Mouse (Mus musculus) lung, embryonic 15.5 days (tissue): ENCODE measurements around the gene Taok3. TPM values are rescaled to one million over a fixed set of nuclear protein-coding genes. Genes with fewer than 3 reads are reported as not detected.
A peak's percentile ranks its signal among the peaks of the same experiment; 100 is the strongest.

ENCODE experiments used
- ATAC-seq: fragments of 200-750 bp; cut with Nextera tagmentation; 2 replicates; pipeline ENCODE4 v1.8.0; 2017; ENCODE audit warnings: moderate number of reproducible peaks, borderline replicate concordance; ENCODE audit not compliant: low FRiP score, low TSS enrichment; ENCODE audit errors: extremely low read depth
- H3K27ac ChIP-seq: fragments of 300-500 bp; sonication (generic); 2 replicates; pipeline ENCODE4 v1.5.1; 2015; ENCODE audit warnings: moderate library complexity, mild to moderate bottlenecking, inconsistent platforms
- H3K27me3 ChIP-seq: fragments of 300-500 bp; sonication (generic); 2 replicates; pipeline ENCODE4 v1.6.1; 2015; ENCODE audit warnings: inconsistent platforms
- H3K36me3 ChIP-seq: fragments of 300-500 bp; sonication (generic); 2 replicates; pipeline ENCODE4 v1.6.1; 2015; ENCODE audit warnings: inconsistent platforms
- H3K4me1 ChIP-seq: fragments of 300-500 bp; sonication (generic); 2 replicates; pipeline ENCODE4 v1.6.1; 2015; ENCODE audit warnings: inconsistent platforms
- H3K4me2 ChIP-seq: fragments of 300-500 bp; sonication (generic); 2 replicates; pipeline ENCODE4 v1.6.1; 2015; ENCODE audit warnings: inconsistent platforms, mild to moderate bottlenecking, moderate library complexity
- H3K4me3 ChIP-seq: fragments of 300-500 bp; sonication (generic); 2 replicates; pipeline ENCODE4 v1.5.1; 2015; ENCODE audit warnings: mild to moderate bottlenecking, inconsistent platforms
- H3K9ac ChIP-seq: fragments of 300-500 bp; sonication (generic); 2 replicates; pipeline ENCODE4 v1.6.1; 2015; ENCODE audit warnings: inconsistent platforms
- H3K9me3 ChIP-seq: fragments of 300-500 bp; sonication (generic); 2 replicates; pipeline ENCODE4 v1.6.1; 2016; ENCODE audit warnings: inconsistent platforms
- WGBS: fragments of 180-500 bp; shearing (Covaris S2); methylation state at CpG from one replicate; pipeline ENCODE4 v1.1.7; 2015; 5-methylcytosine and 5-hydroxymethylcytosine counted together
- polyA plus RNA-seq: library from polyadenylated mRNA; unstranded; fragments of >200 nt; fragmentation: Nextera tagmentation; extraction: Ambion mirVana; gene quantifications from 2 replicates; pipeline ENCODE4 v1.2.1, GENCODE M21; 2015

The Taok3 gene
- polyA plus RNA-seq, 1 experiment from 2014 or later = 27.3 TPM

- Histone ChIP-seq H3K4me1 (no peaks in the 10 kb centered on the region), H3K36me3 (peaks cover 84% of the 10 kb centered on the region), H3K4me3 (no peak overlapping the region), H3K27ac (no peak overlapping the region), H3K4me2 (no peak overlapping the region), H3K9me3 (no peaks in the 10 kb centered on the region), H3K27me3 (no peaks in the 10 kb centered on the region), H3K9ac (no peak overlapping the region)
- no peak for ATAC-seq
- 91% methylated on average over 13 of the region's 13 CpGs for WGBS
Observed at GRCm38 (mm10) chr5:117108731-117109130, 11.2 kb upstream of the Taok3 start.

GRCm38 (mm10) chr5:117109522-117109921 lies 10.4 kb upstream of the Taok3 start:
- WGBS = 83% methylated on average over 8 of the region's 8 CpGs
- H3K4me2 ChIP-seq = no peak overlapping the region
- no peak overlapping the region for H3K9ac ChIP-seq
- H3K9me3 ChIP-seq = no peaks in the 10 kb centered on the region
- H3K4me1 ChIP-seq = peaks cover 6% of the 10 kb centered on the region
- H3K27ac ChIP-seq = no peak overlapping the region
- peaks cover 79% of the 10 kb centered on the region for H3K36me3 ChIP-seq
- no peak for ATAC-seq
- no peak overlapping the region for H3K4me3 ChIP-seq
- H3K27me3 ChIP-seq = no peaks in the 10 kb centered on the region

GRCm38 (mm10) chr5:117111064-117111773 lies 8.7 kb upstream of the Taok3 start:
- H3K9ac ChIP-seq = no peak overlapping the region
- H3K36me3 ChIP-seq = peaks cover 62% of the 10 kb centered on the region
- H3K4me3 ChIP-seq = no peak overlapping the region
- ATAC-seq = no peak
- 90% methylated on average over 16 of the region's 16 CpGs for WGBS
- H3K27me3 ChIP-seq = no peaks in the 10 kb centered on the region
- H3K4me1 ChIP-seq = peaks cover 7% of the 10 kb centered on the region
- no peak overlapping the region for H3K27ac ChIP-seq
- no peak overlapping the region for H3K4me2 ChIP-seq
- no peaks in the 10 kb centered on the region for H3K9me3 ChIP-seq

GRCm38 (mm10) chr5:117111774-117112112 lies 8.2 kb upstream of the Taok3 start:
- Histone ChIP-seq H3K36me3 (peaks cover 57% of the 10 kb centered on the region), H3K4me1 (peaks cover 9% of the 10 kb centered on the region), H3K4me2 (no peak overlapping the region), H3K27ac (no peak overlapping the region), H3K4me3 (no peak overlapping the region), H3K9me3 (no peaks in the 10 kb centered on the region), H3K27me3 (no peaks in the 10 kb centered on the region), H3K9ac (no peak overlapping the region)
- ATAC-seq = no peak
- WGBS = 95% methylated on average over 7 of the region's 7 CpGs

GRCm38 (mm10) chr5:117113330-117113729 lies 6.6 kb upstream of the Taok3 start:
- Histone ChIP-seq H3K9me3 (no peaks in the 10 kb centered on the region), H3K4me2 (no peak overlapping the region), H3K27ac (no peak overlapping the region), H3K4me3 (no peak overlapping the region), H3K27me3 (no peaks in the 10 kb centered on the region), H3K9ac (no peak overlapping the region), H3K36me3 (peaks cover 47% of the 10 kb centered on the region), H3K4me1 (peaks cover 9% of the 10 kb centered on the region)
- 88% methylated on average over 7 of the region's 7 CpGs for WGBS
- ATAC-seq = no peak

GRCm38 (mm10) chr5:117114581-117115192 lies 5.2 kb upstream of the Taok3 start:
- 4% methylated on average over 16 of the region's 16 CpGs for WGBS
- H3K9ac ChIP-seq = peak overlapping the region; percentile 84
- no peaks in the 10 kb centered on the region for H3K27me3 ChIP-seq
- no peaks in the 10 kb centered on the region for H3K9me3 ChIP-seq
- peaks cover 34% of the 10 kb centered on the region for H3K36me3 ChIP-seq
- H3K27ac ChIP-seq = peak overlapping the region; percentile 80; the same call in 1 of the 2 replicates
- H3K4me1 ChIP-seq = peaks cover 14% of the 10 kb centered on the region
- H3K4me3 ChIP-seq = peak overlapping the region; percentile 99
- ATAC-seq = no peak
- peak overlapping the region; percentile 88 for H3K4me2 ChIP-seq

- WGBS = under 1% methylated on average over 43 of the region's 43 CpGs
- Histone ChIP-seq H3K4me2 (peak overlapping the region; percentile 88), H3K4me1 (peaks cover 14% of the 10 kb centered on the region), H3K27me3 (no peaks in the 10 kb centered on the region), H3K36me3 (peaks cover 31% of the 10 kb centered on the region), H3K9ac (peak overlapping the region; percentile 84), H3K27ac (peak overlapping the region; percentile 80), H3K9me3 (no peaks in the 10 kb centered on the region), H3K4me3 (peak overlapping the region; percentile 99)
- peak; percentile 13; the same call in 1 of the 2 replicates for ATAC-seq
Observed at GRCm38 (mm10) chr5:117115193-117115767, 4.6 kb upstream of the Taok3 start.

- peak; percentile 84 for ATAC-seq
- H3K9me3 ChIP-seq = no peaks in the 10 kb centered on the region
- peak within 1 kb of the TSS; percentile 99 for H3K4me3 ChIP-seq
- H3K4me2 ChIP-seq = peak within 1 kb of the TSS; percentile 88
- peak within 1 kb of the TSS; percentile 80 for H3K27ac ChIP-seq
- H3K27me3 ChIP-seq = no peaks in the 10 kb centered on the region
- WGBS = under 1% methylated on average over 50 of the region's 59 CpGs
- peaks cover 25% of the 10 kb centered on the region for H3K36me3 ChIP-seq
- H3K9ac ChIP-seq = peak within 1 kb of the TSS; percentile 84
- H3K4me1 ChIP-seq = peaks cover 18% of the 10 kb centered on the region
Observed at GRCm38 (mm10) chr5:117115836-117116366, 4.0 kb upstream of the Taok3 start, which contains the start of gene Suds3. Gene Suds3, minus strand, starts transcription at chr5:117116113.

GRCm38 (mm10) chr5:117116660-117117059 lies 3.3 kb upstream of the Taok3 start:
- Histone ChIP-seq H3K4me2 (no peak overlapping the region; the same call in 1 of the 2 replicates), H3K27me3 (0 out of 2 replicates have a peak, but pooled peaks cover 3% of the 10 kb centered on the region), H3K36me3 (peaks cover 18% of the 10 kb centered on the region), H3K4me1 (peaks cover 26% of the 10 kb centered on the region), H3K27ac (peak overlapping the region; percentile 80; the same call in 1 of the 2 replicates), H3K9me3 (no peaks in the 10 kb centered on the region), H3K4me3 (no peak overlapping the region), H3K9ac (no peak overlapping the region)
- WGBS = 66% methylated on average over 2 of the region's 2 CpGs
- no peak for ATAC-seq

GRCm38 (mm10) chr5:117117241-117117640 lies 2.7 kb upstream of the Taok3 start:
- 77% methylated on average over 2 of the region's 2 CpGs for WGBS
- no peak overlapping the region for H3K4me3 ChIP-seq

GRCm38 (mm10) chr5:117117716-117118115 lies 2.2 kb upstream of the Taok3 start:
- Histone ChIP-seq H3K27ac (no peak overlapping the region), H3K27me3 (0 out of 2 replicates have a peak, but pooled peaks cover 3% of the 10 kb centered on the region), H3K4me1 (peaks cover 28% of the 10 kb centered on the region), H3K36me3 (peaks cover 9% of the 10 kb centered on the region), H3K9me3 (no peaks in the 10 kb centered on the region), H3K4me3 (no peak overlapping the region), H3K9ac (no peak overlapping the region), H3K4me2 (no peak overlapping the region)
- no peak for ATAC-seq
- WGBS = 66% methylated on average over 7 of the region's 7 CpGs

More at GRCm38 (mm10) chr5:117117241-117117640, 2.7 kb upstream of the Taok3 start:
- Histone ChIP-seq H3K9ac (no peak overlapping the region), H3K27me3 (0 out of 2 replicates have a peak, but pooled peaks cover 3% of the 10 kb centered on the region), H3K4me1 (peaks cover 28% of the 10 kb centered on the region), H3K36me3 (peaks cover 14% of the 10 kb centered on the region), H3K27ac (no peak overlapping the region), H3K4me2 (no peak overlapping the region), H3K9me3 (no peaks in the 10 kb centered on the region)
- no peak for ATAC-seq
